Mouse (Mus musculus): ENCODE results near the gene Hectd2. TPM values are rescaled to one million over a fixed set of nuclear protein-coding genes. Genes with fewer than 3 reads are reported as not detected.

Hectd2 gene
- polyA plus RNA-seq, 1 experiment, result 0.09 TPM

DNA sequence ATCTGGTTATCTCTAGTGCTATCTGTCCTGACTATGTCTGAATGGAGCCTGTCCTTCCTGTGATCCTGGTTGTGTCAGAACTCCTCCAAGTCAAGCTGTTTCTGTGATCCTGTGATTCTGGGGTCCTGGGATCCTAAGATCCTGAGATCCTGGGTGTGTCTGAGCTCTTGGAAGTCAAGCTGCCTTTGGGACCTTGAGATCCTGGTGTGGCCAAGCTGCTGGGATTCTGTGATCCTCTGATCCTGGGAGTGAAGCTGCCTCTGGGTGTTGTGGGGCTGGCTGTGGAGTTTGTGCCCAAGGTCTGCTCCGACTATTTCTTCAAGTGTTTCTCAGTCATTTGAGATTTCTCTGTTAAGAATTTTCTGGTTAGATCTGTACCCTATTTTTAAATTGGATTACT lies 98.2 kb downstream of the Hectd2 start:
- Histone ChIP-seq H3K79me3 (ENCODE audit: low read depth) (no peaks in the 10 kb centered on the region), H3K4me3 (ENCODE audit: insufficient read depth, poor library complexity, severe bottlenecking) (no peak overlapping the region), H3ac (ENCODE audit: control insufficient read depth, insufficient read length, low read depth) (no peak overlapping the region), H3K27me3 (ENCODE audit: control insufficient read depth, insufficient read depth, insufficient read length) (no peaks in the 10 kb centered on the region), H3K79me2 (ENCODE audit: control insufficient read depth, insufficient read depth) (no peaks in the 10 kb centered on the region), H3K36me3 (ENCODE audit: control insufficient read depth, insufficient read depth) (no peaks in the 10 kb centered on the region)
- TF ChIP-seq USF1 (IDR thresholded peaks at IDR 0.05; ENCODE audit: low read depth) (no peak), MYOD1 (IDR thresholded peaks at IDR 0.05; ENCODE audit: control insufficient read depth, insufficient read length, low read depth) (no peak)

DNA sequence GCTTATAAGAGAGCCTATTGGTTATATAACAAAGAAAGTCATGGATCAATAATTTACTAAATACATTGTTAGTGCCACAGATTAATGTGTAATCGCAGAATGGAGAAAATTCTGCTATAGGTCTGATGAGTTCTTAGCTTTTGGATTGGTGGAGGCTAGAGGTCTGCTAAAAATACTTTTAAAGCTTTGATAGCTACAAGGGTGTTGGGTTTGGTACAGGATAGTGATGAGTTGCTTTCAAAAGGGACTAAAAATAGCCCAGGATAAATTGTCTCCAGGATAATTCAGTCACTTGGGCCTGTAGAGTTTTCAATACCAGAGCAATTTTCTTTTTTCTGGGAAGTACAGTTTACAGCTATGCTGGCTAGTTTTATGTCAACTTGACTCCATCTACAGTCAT lies 108.3 kb downstream of the Hectd2 start:
- Histone ChIP-seq H3K27me3 (ENCODE audit: control insufficient read depth, insufficient read depth, insufficient read length) (no peaks in the 10 kb centered on the region), H3K4me3 (ENCODE audit: insufficient read depth, poor library complexity, severe bottlenecking) (no peak overlapping the region), H3K79me3 (ENCODE audit: low read depth) (no peaks in the 10 kb centered on the region), H3K79me2 (ENCODE audit: control insufficient read depth, insufficient read depth) (no peaks in the 10 kb centered on the region), H3ac (ENCODE audit: control insufficient read depth, insufficient read length, low read depth) (no peak overlapping the region), H3K36me3 (ENCODE audit: control insufficient read depth, insufficient read depth) (no peaks in the 10 kb centered on the region)
- TF ChIP-seq MYOD1 (IDR thresholded peaks at IDR 0.05; ENCODE audit: control insufficient read depth, insufficient read length, low read depth) (no peak), USF1 (IDR thresholded peaks at IDR 0.05; ENCODE audit: low read depth) (no peak), FOSL1 (IDR thresholded peaks at IDR 0.05; ENCODE audit: insufficient read depth, low read length, poor library complexity, severe bottlenecking) (no peak), CTCF (IDR thresholded peaks at IDR 0.05; ENCODE audit: control insufficient read depth, insufficient read depth, insufficient read length) (no peak), MYOG (IDR thresholded peaks at IDR 0.05; ENCODE audit: control insufficient read depth, extremely low read depth, insufficient read length) (no peak), CEBPB (IDR thresholded peaks at IDR 0.05; ENCODE audit: low read depth) (no peak), MAX (IDR thresholded peaks at IDR 0.05) (no peak)

DNA sequence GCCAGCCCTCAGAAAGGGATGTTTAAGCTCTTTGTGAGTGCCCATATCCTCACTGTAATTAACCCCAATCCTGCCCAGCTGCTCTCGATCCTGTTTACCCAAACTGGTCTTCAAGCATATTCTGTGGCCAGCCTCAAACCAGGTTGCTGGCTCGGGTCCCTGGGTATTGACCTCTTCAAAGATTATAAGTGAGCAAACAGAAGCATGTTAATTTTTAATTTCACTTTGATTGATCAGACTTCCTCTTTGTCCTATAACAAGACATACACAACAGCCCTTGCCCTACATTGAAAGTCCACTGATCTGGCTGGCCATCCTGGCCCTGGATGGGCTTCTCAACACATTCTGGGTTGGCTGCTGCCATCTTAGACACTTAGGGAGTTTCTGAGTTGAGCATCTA lies 109.5 kb downstream of the Hectd2 start:
- Histone ChIP-seq H3K27me3 (ENCODE audit: control insufficient read depth, insufficient read depth, insufficient read length) (no peaks in the 10 kb centered on the region), H3K4me3 (ENCODE audit: insufficient read depth, poor library complexity, severe bottlenecking) (no peak overlapping the region), H3K79me3 (ENCODE audit: low read depth) (no peaks in the 10 kb centered on the region), H3ac (ENCODE audit: control insufficient read depth, insufficient read length, low read depth) (no peak overlapping the region), H3K79me2 (ENCODE audit: control insufficient read depth, insufficient read depth) (no peaks in the 10 kb centered on the region), H3K36me3 (ENCODE audit: control insufficient read depth, insufficient read depth) (no peaks in the 10 kb centered on the region)
- TF ChIP-seq USF1 (IDR thresholded peaks at IDR 0.05; ENCODE audit: low read depth), result no peak
- no peak for TF ChIP-seq MYOG (IDR thresholded peaks at IDR 0.05; ENCODE audit: control insufficient read depth, extremely low read depth, insufficient read length)
- TF ChIP-seq FOSL1 (IDR thresholded peaks at IDR 0.05; ENCODE audit: insufficient read depth, low read length, poor library complexity, severe bottlenecking), result no peak
- TF ChIP-seq MAX (IDR thresholded peaks at IDR 0.05), result no peak
- no peak for TF ChIP-seq MYOD1 (IDR thresholded peaks at IDR 0.05; ENCODE audit: control insufficient read depth, insufficient read length, low read depth)
- TF ChIP-seq CTCF (IDR thresholded peaks at IDR 0.05; ENCODE audit: control insufficient read depth, insufficient read depth, insufficient read length), result no peak
- no peak for TF ChIP-seq CEBPB (IDR thresholded peaks at IDR 0.05; ENCODE audit: low read depth)

DNA sequence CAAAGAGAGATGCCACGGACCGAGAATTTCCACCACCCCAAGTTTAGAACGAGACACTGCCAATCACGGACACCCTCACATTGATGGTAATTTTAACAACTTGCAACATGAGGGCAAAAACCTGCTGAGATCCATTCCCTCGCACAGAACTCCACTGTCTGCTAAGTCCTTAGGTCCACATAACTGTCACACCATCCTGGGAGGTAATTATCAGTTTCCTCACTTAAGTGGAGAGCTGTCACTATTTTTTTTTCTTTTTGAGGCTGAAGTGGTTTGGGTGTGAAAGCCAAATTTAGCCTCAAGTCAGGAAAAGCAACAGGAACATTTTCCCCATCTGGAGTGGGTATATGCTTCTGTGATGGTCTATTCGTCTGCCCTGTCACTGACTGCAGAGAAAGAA lies 110.0 kb downstream of the Hectd2 start:
- TF ChIP-seq CTCF (IDR thresholded peaks at IDR 0.05; ENCODE audit: control insufficient read depth, insufficient read depth, insufficient read length), result no peak
- no peak for TF ChIP-seq CEBPB (IDR thresholded peaks at IDR 0.05; ENCODE audit: low read depth)
- no peak for TF ChIP-seq MAX (IDR thresholded peaks at IDR 0.05)
- TF ChIP-seq FOSL1 (IDR thresholded peaks at IDR 0.05; ENCODE audit: insufficient read depth, low read length, poor library complexity, severe bottlenecking), result no peak
- TF ChIP-seq MYOD1 (IDR thresholded peaks at IDR 0.05; ENCODE audit: control insufficient read depth, insufficient read length, low read depth), result no peak
- no peak for TF ChIP-seq MYOG (IDR thresholded peaks at IDR 0.05; ENCODE audit: control insufficient read depth, extremely low read depth, insufficient read length)
- TF ChIP-seq USF1 (IDR thresholded peaks at IDR 0.05; ENCODE audit: low read depth), result no peak

DNA sequence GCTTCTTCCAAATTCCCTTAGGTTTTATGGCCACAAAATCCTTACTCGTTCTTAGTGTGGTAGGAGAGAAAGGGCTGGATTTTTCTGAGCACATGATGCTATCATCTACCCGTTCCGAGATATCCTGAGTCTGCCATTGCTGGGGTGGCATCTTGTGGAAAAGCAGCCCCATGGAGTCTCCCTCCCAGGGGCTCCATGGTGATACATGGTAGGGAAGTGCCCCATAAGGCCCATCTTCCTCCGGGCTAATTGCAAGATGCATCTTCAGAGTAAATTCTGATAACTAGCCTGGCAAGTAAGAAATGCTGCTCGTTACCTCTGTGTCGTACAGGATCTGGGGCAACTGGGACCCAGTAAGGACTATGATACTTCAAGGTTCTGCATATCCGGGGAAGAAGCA lies 110.8 kb downstream of the Hectd2 start:
- no peak overlapping the region for H3ac ChIP-seq (ENCODE audit: control insufficient read depth, insufficient read length, low read depth)
- H3K4me3 ChIP-seq (ENCODE audit: insufficient read depth, poor library complexity, severe bottlenecking), result no peak overlapping the region
- no peaks in the 10 kb centered on the region for H3K79me2 ChIP-seq (ENCODE audit: control insufficient read depth, insufficient read depth)
- no peak for TF ChIP-seq MYOD1 (IDR thresholded peaks at IDR 0.05; ENCODE audit: control insufficient read depth, insufficient read length, low read depth)
- TF ChIP-seq CTCF (IDR thresholded peaks at IDR 0.05; ENCODE audit: control insufficient read depth, insufficient read depth, insufficient read length), result no peak
- TF ChIP-seq FOSL1 (IDR thresholded peaks at IDR 0.05; ENCODE audit: insufficient read depth, low read length, poor library complexity, severe bottlenecking), result no peak
- TF ChIP-seq MYOG (IDR thresholded peaks at IDR 0.05; ENCODE audit: control insufficient read depth, extremely low read depth, insufficient read length), result no peak
- TF ChIP-seq CEBPB (IDR thresholded peaks at IDR 0.05; ENCODE audit: low read depth), result no peak
- no peak for TF ChIP-seq USF1 (IDR thresholded peaks at IDR 0.05; ENCODE audit: low read depth)
- no peak for TF ChIP-seq MAX (IDR thresholded peaks at IDR 0.05)
- no peaks in the 10 kb centered on the region for H3K27me3 ChIP-seq (ENCODE audit: control insufficient read depth, insufficient read depth, insufficient read length)
- no peaks in the 10 kb centered on the region for H3K79me3 ChIP-seq (ENCODE audit: low read depth)
- H3K36me3 ChIP-seq (ENCODE audit: control insufficient read depth, insufficient read depth), result no peaks in the 10 kb centered on the region

More for the DNA sequence above, 110.0 kb downstream of the Hectd2 start:
- Histone ChIP-seq H3K4me3 (ENCODE audit: insufficient read depth, poor library complexity, severe bottlenecking) (no peak overlapping the region), H3K79me3 (ENCODE audit: low read depth) (no peaks in the 10 kb centered on the region), H3K36me3 (ENCODE audit: control insufficient read depth, insufficient read depth) (no peaks in the 10 kb centered on the region), H3K27me3 (ENCODE audit: control insufficient read depth, insufficient read depth, insufficient read length) (no peaks in the 10 kb centered on the region), H3ac (ENCODE audit: control insufficient read depth, insufficient read length, low read depth) (no peak overlapping the region), H3K79me2 (ENCODE audit: control insufficient read depth, insufficient read depth) (no peaks in the 10 kb centered on the region)

DNA sequence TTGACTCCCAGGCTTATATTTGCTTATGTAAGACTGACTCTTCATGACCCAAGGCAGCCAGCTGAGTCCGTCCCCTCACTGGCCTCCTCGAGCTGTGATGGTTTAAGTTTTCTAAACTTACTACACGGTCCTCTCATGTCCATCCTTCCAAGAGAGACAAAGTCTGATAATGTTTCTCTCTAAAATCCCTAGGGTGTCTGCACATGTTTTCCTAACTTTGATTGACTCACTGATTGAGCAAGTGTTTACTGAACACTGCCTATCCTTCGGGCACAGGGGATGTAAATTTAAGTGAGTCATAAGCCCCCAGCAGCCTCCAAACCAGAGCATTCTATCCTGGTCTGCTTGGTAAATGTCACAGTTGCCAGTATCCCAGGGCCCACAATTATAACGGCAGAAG lies 111.2 kb downstream of the Hectd2 start:
- Histone ChIP-seq H3K79me2 (ENCODE audit: control insufficient read depth, insufficient read depth) (no peaks in the 10 kb centered on the region), H3K27me3 (ENCODE audit: control insufficient read depth, insufficient read depth, insufficient read length) (no peaks in the 10 kb centered on the region), H3K36me3 (ENCODE audit: control insufficient read depth, insufficient read depth) (no peaks in the 10 kb centered on the region), H3K79me3 (ENCODE audit: low read depth) (no peaks in the 10 kb centered on the region), H3ac (ENCODE audit: control insufficient read depth, insufficient read length, low read depth) (no peak overlapping the region), H3K4me3 (ENCODE audit: insufficient read depth, poor library complexity, severe bottlenecking) (no peak overlapping the region)
- TF ChIP-seq CEBPB (IDR thresholded peaks at IDR 0.05; ENCODE audit: low read depth), result no peak
- TF ChIP-seq CTCF (IDR thresholded peaks at IDR 0.05; ENCODE audit: control insufficient read depth, insufficient read depth, insufficient read length), result no peak
- TF ChIP-seq MYOG (IDR thresholded peaks at IDR 0.05; ENCODE audit: control insufficient read depth, extremely low read depth, insufficient read length), result no peak
- TF ChIP-seq MAX (IDR thresholded peaks at IDR 0.05), result no peak
- no peak for TF ChIP-seq FOSL1 (IDR thresholded peaks at IDR 0.05; ENCODE audit: insufficient read depth, low read length, poor library complexity, severe bottlenecking)
- TF ChIP-seq MYOD1 (IDR thresholded peaks at IDR 0.05; ENCODE audit: control insufficient read depth, insufficient read length, low read depth), result no peak
- no peak for TF ChIP-seq USF1 (IDR thresholded peaks at IDR 0.05; ENCODE audit: low read depth)

Data from C2C12 (cell line).